Mouse (Mus musculus): ENCODE measurements around the gene Helz2. TPM values are rescaled to one million over a fixed set of nuclear protein-coding genes. Genes with fewer than 3 reads are reported as not detected.

Helz2 gene
- polyA plus RNA-seq, 1 experiment from 2014 or later = 0.28 TPM

DNA sequence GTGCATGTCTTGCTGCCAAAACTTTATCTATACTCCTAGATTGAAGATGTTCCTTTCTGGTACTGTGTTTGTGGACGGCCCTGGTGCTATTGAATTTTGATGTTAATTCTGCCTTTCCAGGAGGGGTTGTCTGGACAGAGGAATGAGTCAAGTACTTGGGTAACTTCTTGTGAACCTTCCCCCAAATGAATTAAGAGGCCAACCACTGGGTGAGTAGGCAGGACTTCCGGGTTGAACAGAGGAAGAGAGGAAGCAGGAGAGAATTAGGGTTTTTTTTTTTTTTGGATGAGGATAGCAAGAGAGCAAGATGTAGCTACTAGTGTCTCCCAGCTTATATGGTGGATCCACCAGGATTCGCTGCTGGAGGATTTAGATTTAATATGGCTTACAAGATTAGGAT is 63.8 kb downstream of the Helz2 start:
- Histone ChIP-seq H3K27ac (ENCODE audit: low read depth, low read length) (no peak overlapping the region), H3K9ac (replicated peaks; ENCODE audit: low read depth, low read length) (no peak overlapping the region), H3K9me3 (ENCODE audit: control insufficient read depth, low read length) (no peaks in the 10 kb centered on the region), H3K4me1 (ENCODE audit: control insufficient read depth, insufficient read depth, low read length) (no peaks in the 10 kb centered on the region), H3K36me3 (ENCODE audit: control insufficient read depth, insufficient read depth, low read length) (no peaks in the 10 kb centered on the region), H3K27me3 (ENCODE audit: control insufficient read depth, insufficient read depth, low read length) (no peaks in the 10 kb centered on the region), H3K4me2 (ENCODE audit: low read depth, low read length) (no peak overlapping the region), H3K4me3 (ENCODE audit: low read depth, low read length) (no peak overlapping the region)
- 87% methylated on average over 3 of the region's 3 CpGs for WGBS
- ATAC-seq (ENCODE audit: low read depth) = no peak

Other genes starting within 250 kb of the Helz2 start
- 62.4 and 62.8 TPM in 2 replicates for gene Chrna4, start 198.5 kb downstream of the Helz2 start, polyA plus RNA-seq (2014; fragmentation: Nextera tagmentation; extraction: Ambion mirVana)
- gene Kcnq2, start 106.7 kb downstream of the Helz2 start, polyA plus RNA-seq (2014; fragmentation: Nextera tagmentation; extraction: Ambion mirVana) = 56.7 and 60.6 TPM in 2 replicates
- 17.5 and 24.4 TPM in 2 replicates for gene Eef1a2, start 85.0 kb downstream of the Helz2 start, polyA plus RNA-seq (2014; fragmentation: Nextera tagmentation; extraction: Ambion mirVana)
- gene Ppdpf, start 54.8 kb downstream of the Helz2 start, polyA plus RNA-seq (2014; fragmentation: Nextera tagmentation; extraction: Ambion mirVana) = 419 and 445 TPM in 2 replicates
- not detected in 2 replicates for gene Ptk6, start 39.2 kb downstream of the Helz2 start, polyA plus RNA-seq (2014; fragmentation: Nextera tagmentation; extraction: Ambion mirVana)
- 0.15 and 0.19 TPM in 2 replicates for gene Srms, start 28.8 kb downstream of the Helz2 start, polyA plus RNA-seq (2014; fragmentation: Nextera tagmentation; extraction: Ambion mirVana)
- 0.23 TPM in 1 of 2 replicates, not detected in the other for gene Fndc11, start 22.0 kb downstream of the Helz2 start, polyA plus RNA-seq (2014; fragmentation: Nextera tagmentation; extraction: Ambion mirVana)
- 19.3 and 19.9 TPM in 2 replicates for gene Gmeb2, start 46.0 kb upstream of the Helz2 start, polyA plus RNA-seq (2014; fragmentation: Nextera tagmentation; extraction: Ambion mirVana)
- 1,346 and 1,661 TPM in 2 replicates for gene Stmn3, start 72.5 kb upstream of the Helz2 start, polyA plus RNA-seq (2014; fragmentation: Nextera tagmentation; extraction: Ambion mirVana)
- 37.4 and 43.9 TPM in 2 replicates for gene Rtel1, start 77.7 kb upstream of the Helz2 start, polyA plus RNA-seq (2014; fragmentation: Nextera tagmentation; extraction: Ambion mirVana)
- 59.3 and 67.7 TPM in 2 replicates for gene Zgpat, start 122.9 kb upstream of the Helz2 start, polyA plus RNA-seq (2014; fragmentation: Nextera tagmentation; extraction: Ambion mirVana)
- 57.8 and 66.0 TPM in 2 replicates for gene Arfrp1, start 123.4 kb upstream of the Helz2 start, polyA plus RNA-seq (2014; fragmentation: Nextera tagmentation; extraction: Ambion mirVana)
- gene Lime1, start 138.1 kb upstream of the Helz2 start, polyA plus RNA-seq (2014; fragmentation: Nextera tagmentation; extraction: Ambion mirVana) = 44.7 and 46.2 TPM in 2 replicates
- gene Zbtb46, start 217.4 kb upstream of the Helz2 start, polyA plus RNA-seq (2014; fragmentation: Nextera tagmentation; extraction: Ambion mirVana) = 18.2 and 22.8 TPM in 2 replicates